Mouse (Mus musculus): Measurements from ENCODE around the gene Rbp1.

DNA sequence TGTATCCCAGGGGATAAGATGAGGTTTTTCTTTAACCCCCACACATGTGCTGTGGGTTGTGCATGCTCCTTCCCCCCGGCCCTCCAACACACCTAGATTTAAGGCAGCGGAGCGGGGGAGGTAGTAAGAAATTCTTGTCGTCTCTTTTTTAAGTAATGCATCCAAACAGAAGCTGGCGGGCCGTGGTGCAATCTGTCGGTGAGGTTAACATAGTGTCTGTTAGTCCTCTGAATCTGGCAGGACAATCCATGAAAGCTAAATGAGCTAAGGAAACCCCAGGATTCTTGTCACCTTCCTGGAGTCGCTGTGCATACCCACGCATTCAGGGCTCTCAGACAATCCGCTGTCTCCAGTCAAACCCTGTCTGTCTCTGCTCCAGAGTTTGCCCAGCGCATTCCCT is 47.9 kb upstream of the Rbp1 start:
- TF ChIP-seq CTCF (IDR thresholded peaks at IDR 0.05; ENCODE audit: borderline replicate concordance, insufficient read depth, low read depth, low read length) (no peak), POLR2A (IDR thresholded peaks at IDR 0.05; ENCODE audit: borderline replicate concordance, insufficient read depth, low read length) (no peak)
